Mouse (Mus musculus): Measurements from ENCODE around the gene Kprp.

DNA sequence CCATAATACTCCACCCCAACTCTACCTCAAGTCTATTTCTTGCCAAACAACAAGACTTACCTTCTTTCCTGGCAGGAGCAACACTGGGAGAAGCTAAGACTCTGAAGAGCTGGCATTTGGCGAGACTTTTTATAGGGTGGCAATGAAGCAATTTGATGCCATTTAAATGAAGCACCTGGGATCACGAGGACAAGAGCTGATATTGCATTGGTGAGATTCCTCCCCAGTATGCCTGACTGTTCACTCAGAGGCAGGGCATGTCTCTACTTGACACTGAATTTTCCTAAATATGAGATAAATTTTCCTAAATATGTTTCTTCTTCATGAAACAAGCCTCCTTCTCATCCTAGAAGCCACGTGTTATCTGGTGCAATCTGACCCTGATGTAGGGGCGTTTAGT lies 43.1 kb upstream of the Kprp start, which contains the start of gene 2310050C09Rik:
- no peak for TF ChIP-seq GATA1 (IDR thresholded peaks at IDR 0.05; ENCODE audit: low read length)
- TF ChIP-seq TAL1 (IDR thresholded peaks at IDR 0.05; ENCODE audit: low read length), result no peak

All from erythroblast, embryonic 14.5 days (primary cell).